Mouse (Mus musculus): ENCODE measurements around the gene Nop9.

GRCm38 (mm10) chr14:55697226-55697625 lies 48.3 kb upstream of the Nop9 start:
- TF ChIP-seq CTCF (IDR thresholded peaks at IDR 0.05; ENCODE audit: insufficient read depth, low read depth, low read length), result no peak
- TF ChIP-seq POLR2A (IDR thresholded peaks at IDR 0.05; ENCODE audit: insufficient read depth, low read depth, low read length), result no peak
